Mouse (Mus musculus) ES-Bruce4 (cell line): ENCODE measurements at regions not wholly inside any gene's neighbourhood (a gene's known extent, or its start where the extent isn't known, plus 50 kb on each side); places are given as distances from the start of the nearest gene placed in this dataset.

ENCODE experiments used
- H3K27ac ChIP-seq: 2 replicates; pipeline ENCODE4 v1.5.1; 2012; ENCODE audit warnings: low read length, inconsistent platforms; ENCODE audit not compliant: insufficient read depth
- H3K27me3 ChIP-seq: 2 replicates; pipeline ENCODE4 v1.6.1; 2012; ENCODE audit warnings: mild to moderate bottlenecking, low read length, inconsistent platforms; ENCODE audit not compliant: control insufficient read depth, poor library complexity, insufficient read depth, severe bottlenecking
- H3K36me3 ChIP-seq: 2 replicates; pipeline ENCODE4 v1.6.1; 2012; ENCODE audit warnings: inconsistent platforms, mild to moderate bottlenecking, low read length, moderate library complexity; ENCODE audit not compliant: control insufficient read depth, poor library complexity, insufficient read depth, severe bottlenecking
- H3K4me1 ChIP-seq: one replicate; pipeline ENCODE4 v1.8.1; 2011; ENCODE audit warnings: low read length; ENCODE audit not compliant: control insufficient read depth, insufficient read depth
- H3K4me3 ChIP-seq: 2 replicates; pipeline ENCODE4 v1.5.1; 2011; ENCODE audit warnings: low read depth, mild to moderate bottlenecking, low read length
- H3K9ac ChIP-seq: 2 replicates; pipeline ENCODE4 v1.6.1; 2012; ENCODE audit warnings: low read depth, mild to moderate bottlenecking, inconsistent platforms; ENCODE audit not compliant: poor library complexity, severe bottlenecking
- H3K9me3 ChIP-seq: replicated peaks from 2 replicates; pipeline ENCODE4 v1.6.1; 2012; ENCODE audit warnings: mild to moderate bottlenecking, low read length, inconsistent platforms; ENCODE audit not compliant: control insufficient read depth, poor library complexity, insufficient read depth, severe bottlenecking
- CTCF ChIP-seq: IDR thresholded peaks from one replicate; pipeline ENCODE4 v1.8.1; 2011; ENCODE audit warnings: low read depth, low read length
- EP300 ChIP-seq: IDR thresholded peaks from 2 replicates; pipeline ENCODE4 v1.6.1; 2011; ENCODE audit warnings: low read depth, low read length; ENCODE audit not compliant: insufficient read depth
- POLR2A ChIP-seq: IDR thresholded peaks from one replicate; pipeline ENCODE4 v1.8.1; 2011; ENCODE audit warnings: low read length; ENCODE audit not compliant: insufficient read depth

- Histone ChIP-seq H3K9me3 (no peaks in the 10 kb centered on the region), H3K27ac (no peak overlapping the region), H3K36me3 (no peaks in the 10 kb centered on the region), H3K4me1 (peaks cover 9% of the 10 kb centered on the region), H3K4me3 (no peak overlapping the region), H3K27me3 (no peaks in the 10 kb centered on the region), H3K9ac (no peak overlapping the region)
- TF ChIP-seq CTCF (no peak), EP300 (no peak), POLR2A (no peak)
These were observed 108.6 kb downstream of the Zfp706 start for GRCm38 (mm10) chr15:36898857-36899523.

GRCm38 (mm10) chr15:36898326-36898725 is 109.2 kb downstream of the Zfp706 start:
- TF ChIP-seq POLR2A (no peak), CTCF (no peak), EP300 (no peak)
- Histone ChIP-seq H3K27ac (no peak overlapping the region), H3K27me3 (no peaks in the 10 kb centered on the region), H3K36me3 (no peaks in the 10 kb centered on the region), H3K9me3 (no peaks in the 10 kb centered on the region), H3K9ac (no peak overlapping the region), H3K4me1 (peaks cover 8% of the 10 kb centered on the region), H3K4me3 (no peak overlapping the region)

- no peak overlapping the region for H3K27ac ChIP-seq
- H3K4me3 ChIP-seq = no peak overlapping the region
- no peak overlapping the region for H3K9ac ChIP-seq
- no peak for TF ChIP-seq CTCF
- TF ChIP-seq POLR2A = no peak
- TF ChIP-seq EP300 = no peak
- peaks cover 2% of the 10 kb centered on the region for H3K4me1 ChIP-seq
- H3K9me3 ChIP-seq = no peaks in the 10 kb centered on the region
- no peaks in the 10 kb centered on the region for H3K27me3 ChIP-seq
- H3K36me3 ChIP-seq = no peaks in the 10 kb centered on the region
These were observed 111.3 kb downstream of the Zfp706 start for GRCm38 (mm10) chr15:36896265-36896664.

- Histone ChIP-seq H3K9ac (no peak overlapping the region), H3K36me3 (no peaks in the 10 kb centered on the region), H3K27ac (no peak overlapping the region), H3K4me1 (no peaks in the 10 kb centered on the region), H3K4me3 (no peak overlapping the region), H3K27me3 (no peaks in the 10 kb centered on the region), H3K9me3 (no peaks in the 10 kb centered on the region)
- TF ChIP-seq CTCF = no peak
- TF ChIP-seq EP300 = no peak
- no peak for TF ChIP-seq POLR2A
These were observed 112.5 kb downstream of the Zfp706 start for GRCm38 (mm10) chr15:36895031-36895430.

- Histone ChIP-seq H3K9ac (no peak overlapping the region), H3K27ac (no peak overlapping the region), H3K4me1 (no peaks in the 10 kb centered on the region), H3K4me3 (no peak overlapping the region), H3K27me3 (no peaks in the 10 kb centered on the region), H3K36me3 (no peaks in the 10 kb centered on the region), H3K9me3 (no peaks in the 10 kb centered on the region)
- TF ChIP-seq CTCF = no peak
- no peak for TF ChIP-seq EP300
- TF ChIP-seq POLR2A = no peak
These were observed 114.1 kb downstream of the Zfp706 start for GRCm38 (mm10) chr15:36893407-36893969.

- Histone ChIP-seq H3K4me1 (no peaks in the 10 kb centered on the region), H3K4me3 (no peak overlapping the region), H3K9me3 (no peaks in the 10 kb centered on the region), H3K36me3 (no peaks in the 10 kb centered on the region), H3K9ac (no peak overlapping the region), H3K27ac (no peak overlapping the region), H3K27me3 (no peaks in the 10 kb centered on the region)
- TF ChIP-seq CTCF (no peak), POLR2A (no peak), EP300 (no peak)
These were observed 114.9 kb downstream of the Zfp706 start for GRCm38 (mm10) chr15:36892576-36893205.
